Mouse (Mus musculus): ENCODE data around the gene Tpst1.

- no peak for TF ChIP-seq FOSL1 (IDR thresholded peaks at IDR 0.05; ENCODE audit: insufficient read depth, low read length, poor library complexity, severe bottlenecking)
- no peak for TF ChIP-seq CTCF (IDR thresholded peaks at IDR 0.05; ENCODE audit: control insufficient read depth, insufficient read depth, insufficient read length)
- TF ChIP-seq MYOD1 (IDR thresholded peaks at IDR 0.05; ENCODE audit: control insufficient read depth, insufficient read length, low read depth), result no peak
- TF ChIP-seq MYOG (IDR thresholded peaks at IDR 0.05; ENCODE audit: control insufficient read depth, extremely low read depth, insufficient read length), result no peak
- TF ChIP-seq USF1 (IDR thresholded peaks at IDR 0.05; ENCODE audit: low read depth), result no peak
- TF ChIP-seq MAX (IDR thresholded peaks at IDR 0.05), result no peak
- no peak for TF ChIP-seq CEBPB (IDR thresholded peaks at IDR 0.05; ENCODE audit: low read depth)
Observed at GRCm38 (mm10) chr5:130062096-130062495, 11.0 kb upstream of the Tpst1 start.
